Mouse (Mus musculus): Measurements from ENCODE around the gene Gm28047.
"Not testable (repeated sequence)": the region's sequence is repeated elsewhere in the genome, so short reads cannot be mapped to it uniquely, and the experiment has no call there.

The Gm28047 gene

GRCm38 (mm10) chr15:102620765-102621164 lies 4.1 kb downstream of the Gm28047 start:
- no peak for DNase-seq (ENCODE audit: extremely low read depth, insufficient read length, low spot score)

- no peak for DNase-seq (ENCODE audit: extremely low read depth, insufficient read length, low spot score)
Measured at GRCm38 (mm10) chr15:102619486-102619885, 5.4 kb downstream of the Gm28047 start.

GRCm38 (mm10) chr15:102617654-102618053 lies 7.2 kb downstream of the Gm28047 start:
- no peak for DNase-seq (ENCODE audit: extremely low read depth, insufficient read length, low spot score)

GRCm38 (mm10) chr15:102616174-102616573 lies 8.7 kb downstream of the Gm28047 start:
- DNase-seq (ENCODE audit: extremely low read depth, insufficient read length, low spot score): no peak

- DNase-seq (ENCODE audit: extremely low read depth, insufficient read length, low spot score): no peak
Measured at GRCm38 (mm10) chr15:102614224-102614623, 10.6 kb downstream of the Gm28047 start.

- DNase-seq (ENCODE audit: extremely low read depth, insufficient read length, low spot score): no peak
Measured at GRCm38 (mm10) chr15:102612966-102613365, 11.9 kb downstream of the Gm28047 start.

GRCm38 (mm10) chr15:102608586-102608985 lies 16.3 kb downstream of the Gm28047 start:
- DNase-seq (ENCODE audit: extremely low read depth, insufficient read length, low spot score): not testable (repeated sequence)

GRCm38 (mm10) chr15:102593996-102594656 lies 30.7 kb downstream of the Gm28047 start:
- no peak for DNase-seq (ENCODE audit: extremely low read depth, insufficient read length, low spot score)

- no peak for DNase-seq (ENCODE audit: extremely low read depth, insufficient read length, low spot score)
Measured at GRCm38 (mm10) chr15:102592674-102593073, 32.2 kb downstream of the Gm28047 start.

GRCm38 (mm10) chr15:102590567-102590966 lies 34.3 kb downstream of the Gm28047 start:
- no peak for DNase-seq (ENCODE audit: extremely low read depth, insufficient read length, low spot score)

- DNase-seq (ENCODE audit: extremely low read depth, insufficient read length, low spot score): no peak
Measured at GRCm38 (mm10) chr15:102589826-102590225, 35.0 kb downstream of the Gm28047 start.

GRCm38 (mm10) chr15:102585501-102585900 lies 39.4 kb downstream of the Gm28047 start:
- no peak for DNase-seq (ENCODE audit: extremely low read depth, insufficient read length, low spot score)

GRCm38 (mm10) chr15:102583708-102584383 lies 41.0 kb downstream of the Gm28047 start:
- DNase-seq (ENCODE audit: extremely low read depth, insufficient read length, low spot score): no peak

- no peak for DNase-seq (ENCODE audit: extremely low read depth, insufficient read length, low spot score)
Measured at GRCm38 (mm10) chr15:102581205-102581604, 43.7 kb downstream of the Gm28047 start.

- DNase-seq (ENCODE audit: extremely low read depth, insufficient read length, low spot score): no peak
Measured at GRCm38 (mm10) chr15:102578351-102578750, 46.5 kb downstream of the Gm28047 start.

- DNase-seq (ENCODE audit: extremely low read depth, insufficient read length, low spot score): no peak
Measured at GRCm38 (mm10) chr15:102576972-102577371, 47.9 kb downstream of the Gm28047 start.

GRCm38 (mm10) chr15:102572081-102572480 lies 52.8 kb downstream of the Gm28047 start:
- DNase-seq (ENCODE audit: extremely low read depth, insufficient read length, low spot score): peak; percentile 73

GRCm38 (mm10) chr15:102567849-102568248 lies 57.0 kb downstream of the Gm28047 start:
- no peak for DNase-seq (ENCODE audit: extremely low read depth, insufficient read length, low spot score)

GRCm38 (mm10) chr15:102563681-102564080 lies 61.2 kb downstream of the Gm28047 start:
- DNase-seq (ENCODE audit: extremely low read depth, insufficient read length, low spot score): no peak

- DNase-seq (ENCODE audit: extremely low read depth, insufficient read length, low spot score): no peak
Measured at GRCm38 (mm10) chr15:102563061-102563460, 61.8 kb downstream of the Gm28047 start.

GRCm38 (mm10) chr15:102562491-102562890 lies 62.4 kb downstream of the Gm28047 start:
- no peak for DNase-seq (ENCODE audit: extremely low read depth, insufficient read length, low spot score)

- DNase-seq (ENCODE audit: extremely low read depth, insufficient read length, low spot score): no peak
Measured at GRCm38 (mm10) chr15:102557580-102557979, 67.3 kb downstream of the Gm28047 start.
